Mouse (Mus musculus) brain, embryonic 14.5 days (tissue): Measurements from ENCODE around the gene Ift57.

Experiments
- CTCF ChIP-seq: fragments of 200-500 bp; IDR thresholded peaks from 2 replicates; pipeline ENCODE4 v1.5.1; 2012; ENCODE audit warnings: inconsistent platforms, mild to moderate bottlenecking, moderate library complexity, borderline replicate concordance; ENCODE audit not compliant: insufficient read depth, insufficient read length; ENCODE audit errors: extremely low read depth
- POLR2A ChIP-seq: fragments of 200-500 bp; IDR thresholded peaks from 2 replicates; pipeline ENCODE4 v1.6.1; 2012; ENCODE audit warnings: mild to moderate bottlenecking, inconsistent platforms, borderline replicate concordance; ENCODE audit not compliant: poor library complexity, insufficient read depth, insufficient read length, severe bottlenecking; ENCODE audit errors: extremely low read depth

DNA sequence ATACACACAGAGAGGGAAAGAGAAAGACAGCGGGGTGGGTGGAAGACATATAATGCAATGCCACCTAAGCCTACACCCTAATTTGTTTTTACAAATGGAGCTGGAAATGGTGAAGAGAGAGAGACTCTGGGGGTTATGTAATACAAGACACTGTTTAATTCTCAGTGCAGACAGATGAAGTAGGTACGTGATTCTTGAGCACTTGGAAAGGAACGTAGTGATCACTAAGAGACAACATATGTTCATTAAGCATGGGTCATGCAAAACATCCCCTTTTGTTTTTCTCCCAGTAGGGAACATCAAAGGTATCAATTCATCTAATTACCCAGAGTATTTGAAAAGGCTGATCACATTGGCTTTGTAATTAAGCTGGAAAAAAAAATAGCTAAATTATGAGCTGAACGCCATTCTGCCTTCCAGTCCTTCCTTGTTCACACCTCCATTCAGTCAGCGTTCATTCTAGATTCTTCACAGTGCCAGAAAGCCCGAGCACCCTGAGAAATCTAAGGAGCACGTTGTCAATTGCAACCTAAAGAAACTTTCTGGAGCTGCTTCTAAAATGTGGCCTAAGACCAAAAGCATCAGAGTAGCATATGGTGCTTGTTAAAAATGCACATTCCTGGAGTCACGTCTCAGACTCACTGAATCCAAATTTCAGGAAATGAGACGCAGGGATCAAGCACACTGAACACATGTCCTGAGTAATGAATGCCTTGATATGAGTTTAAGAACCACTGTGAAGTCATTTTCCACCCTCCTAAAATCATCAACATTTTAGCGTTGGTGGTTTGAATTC is 114.0 kb downstream of the Ift57 start:
- TF ChIP-seq POLR2A (no peak), CTCF (no peak)
